Mouse (Mus musculus): ENCODE data around the gene Retnlb. TPM values are rescaled to one million over a fixed set of nuclear protein-coding genes. Genes with fewer than 3 reads are reported as not detected.

Retnlb gene
- polyA plus RNA-seq (2017; shearing (Covaris generic)): not detected

GRCm38 (mm10) chr16:48816695-48817094 is at the start of gene Retnlb:
Gene Retnlb, plus strand, starts transcription at chr16:48816856.

GRCm38 (mm10) chr16:48771971-48772445 is 44.6 kb upstream of the Retnlb start, which contains the start of gene Trat1:
Gene Trat1, minus strand, starts transcription at chr16:48772021.

GRCm38 (mm10) chr16:48842266-48842665 is 25.6 kb downstream of the Retnlb start, which contains the start of gene Retnla:
Gene Retnla, plus strand, starts transcription at chr16:48842551.

Other genes with a start within 250 kb of the Retnlb start
- gene Trat1, start 44.8 kb upstream of the Retnlb start, polyA plus RNA-seq (2017; shearing (Covaris generic)): 100 to 1,000 TPM; 116 to 152 TPM
- 10 to 100 TPM in 1 of 2 experiments, not detected in 1; 43.8 TPM for gene Retnla, start 25.7 kb downstream of the Retnlb start, polyA plus RNA-seq (2017; shearing (Covaris generic))
- 1 to 10 TPM in 1 of 2 experiments, under 1 TPM in 1; 0.37 to 2.6 TPM for gene Retnlg, start 55.8 kb downstream of the Retnlb start, polyA plus RNA-seq (2017; shearing (Covaris generic))
- gene Dzip3, start 177.3 kb downstream of the Retnlb start, polyA plus RNA-seq (2017; shearing (Covaris generic)): 1 to 10 TPM; 2.4 to 6.6 TPM
- 1 to 10 TPM; 5.8 to 6.3 TPM for gene Cip2a, start 177.3 kb downstream of the Retnlb start, polyA plus RNA-seq (2017; shearing (Covaris generic))
- gene Myh15, start 240.6 kb downstream of the Retnlb start, polyA plus RNA-seq (2017; shearing (Covaris generic)): under 1 TPM in 1 of 2 experiments, not detected in 1; 0.14 TPM

Data from activated CD4-positive, CD25-positive, alpha-beta regulatory T cell (primary cell).